Mouse (Mus musculus): ENCODE data around the gene Lamtor2.
A peak's percentile ranks its signal among the peaks of the same experiment; 100 is the strongest.
"Not testable (repeated sequence)": the region's sequence is repeated elsewhere in the genome, so short reads cannot be mapped to it uniquely, and the experiment has no call there.

The Lamtor2 gene

DNA sequence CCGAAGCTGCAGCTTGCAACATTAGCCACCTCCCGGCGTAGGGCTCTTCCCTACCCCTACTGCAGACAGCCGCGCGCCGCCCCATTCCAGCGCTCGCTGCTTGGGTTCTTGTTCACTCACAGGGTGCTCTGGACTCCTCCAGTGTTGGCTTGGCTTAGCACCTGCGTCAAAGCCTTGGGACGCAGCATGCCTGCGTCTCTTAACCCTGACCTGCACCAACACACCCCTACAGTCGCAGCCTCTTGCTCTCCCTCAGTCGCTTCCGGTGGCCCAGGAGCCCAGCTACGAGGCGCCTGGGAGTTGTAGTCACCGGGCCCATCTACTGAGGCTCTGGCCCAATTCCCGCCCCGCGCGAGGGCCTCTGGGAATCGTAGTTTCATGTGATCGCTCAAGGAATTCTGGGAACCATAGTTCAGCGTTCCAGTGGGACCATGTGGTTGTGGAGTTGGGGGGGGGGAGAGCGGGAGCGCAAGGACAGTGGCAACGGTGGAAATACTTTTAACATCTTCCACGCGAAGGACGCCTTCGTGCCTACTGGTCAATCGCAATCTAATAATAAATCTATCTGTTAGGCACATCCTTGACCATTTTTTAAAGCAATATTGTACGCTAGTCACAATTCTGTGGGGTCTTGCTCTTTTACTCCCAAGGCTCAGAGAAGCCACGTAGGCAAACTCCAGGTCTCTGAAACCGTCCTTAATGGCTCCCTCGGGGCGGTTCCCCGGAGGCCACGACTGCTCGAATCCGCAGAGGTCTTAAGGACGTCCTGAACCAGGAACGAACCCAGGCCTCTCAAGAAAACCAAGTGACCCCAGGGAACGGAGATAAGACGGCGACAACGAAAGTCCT lies at the start of gene Lamtor2:
Gene Lamtor2, minus strand, starts transcription at position 399 of the 849 bp plus-strand sequence.
- peak; percentile 99 for DNase-seq (ENCODE audit: low spot score)

DNA sequence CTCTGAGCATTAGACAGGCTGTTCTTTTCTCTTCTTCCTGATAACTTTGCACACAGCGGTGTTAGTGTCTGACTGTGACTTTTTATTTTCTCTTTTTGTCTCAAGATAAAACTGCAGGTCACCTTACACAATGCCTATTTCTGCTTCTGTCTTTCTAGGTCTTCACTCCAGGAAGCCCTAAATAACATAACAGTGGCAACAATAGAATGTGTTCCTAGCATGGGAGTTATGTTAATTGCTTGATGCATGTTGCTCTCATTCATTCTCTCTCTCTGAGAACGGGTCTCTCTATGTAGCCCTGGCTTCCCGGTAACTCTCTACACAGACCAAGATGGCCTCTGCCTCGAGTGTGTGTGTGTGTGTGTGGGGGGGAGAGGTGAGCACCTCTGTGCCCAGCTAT lies 49.6 kb upstream of the Lamtor2 start:
- DNase-seq (ENCODE audit: low spot score), result no peak

DNA sequence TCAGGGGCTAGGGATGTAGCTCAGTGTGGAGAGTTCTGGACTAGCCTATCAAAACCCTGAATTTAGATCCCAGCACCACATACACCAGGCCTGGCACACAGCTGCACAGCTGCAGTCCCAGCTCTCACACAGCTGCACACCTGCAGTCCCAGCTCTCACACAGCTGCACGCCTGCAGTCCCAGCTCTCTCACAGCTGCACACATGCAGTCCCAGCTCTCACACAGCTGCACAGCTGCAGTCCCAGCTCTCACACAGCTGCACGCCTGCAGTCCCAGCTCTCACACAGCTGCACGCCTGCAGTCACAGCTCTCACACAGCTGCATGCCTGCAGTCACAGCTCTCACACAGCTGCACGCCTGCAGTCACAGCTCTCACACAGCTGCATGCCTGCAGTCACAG lies 43.7 kb upstream of the Lamtor2 start:
- DNase-seq (ENCODE audit: low spot score), result not testable (repeated sequence)

DNA sequence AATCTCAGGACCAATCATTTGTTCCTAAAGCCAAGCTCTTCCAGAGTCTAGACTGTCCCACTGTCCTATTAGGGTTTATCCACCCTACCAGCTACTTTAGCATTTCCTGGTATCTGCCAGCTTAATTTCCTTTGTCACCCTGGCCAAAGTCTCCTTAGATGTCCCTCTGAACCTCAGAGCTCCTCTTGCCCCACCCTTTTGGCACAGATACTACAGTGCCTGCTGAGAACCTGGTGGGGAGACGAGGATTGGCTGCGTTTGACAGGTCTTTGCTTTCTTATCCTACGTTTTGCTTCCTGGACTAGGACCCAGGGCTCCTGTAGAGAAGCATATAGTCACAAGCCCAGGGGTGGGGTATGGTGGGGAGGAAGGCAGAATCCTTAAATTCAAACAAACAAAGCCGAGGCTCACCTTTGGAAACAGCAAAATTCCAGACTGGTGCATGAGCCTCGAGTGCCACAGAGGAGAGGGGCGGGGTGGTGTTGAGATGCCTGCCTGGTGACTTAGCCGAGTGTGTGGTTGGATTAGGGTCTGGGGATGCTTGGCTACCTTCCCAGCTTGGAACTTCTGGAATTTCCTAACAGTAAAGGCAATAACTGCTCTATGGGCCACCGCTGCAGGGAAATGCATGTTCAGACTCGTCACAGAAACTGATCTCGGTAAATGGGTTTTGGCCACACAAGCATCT lies 41.2 kb upstream of the Lamtor2 start:
- DNase-seq (ENCODE audit: low spot score), result no peak

- DNase-seq (ENCODE audit: low spot score), result no peak
Observed at GRCm38 (mm10) chr3:88592942-88593576, 40.2 kb upstream of the Lamtor2 start.

- DNase-seq (ENCODE audit: low spot score), result peak; percentile 83
Observed at GRCm38 (mm10) chr3:88591950-88592731, 39.3 kb upstream of the Lamtor2 start.

DNA sequence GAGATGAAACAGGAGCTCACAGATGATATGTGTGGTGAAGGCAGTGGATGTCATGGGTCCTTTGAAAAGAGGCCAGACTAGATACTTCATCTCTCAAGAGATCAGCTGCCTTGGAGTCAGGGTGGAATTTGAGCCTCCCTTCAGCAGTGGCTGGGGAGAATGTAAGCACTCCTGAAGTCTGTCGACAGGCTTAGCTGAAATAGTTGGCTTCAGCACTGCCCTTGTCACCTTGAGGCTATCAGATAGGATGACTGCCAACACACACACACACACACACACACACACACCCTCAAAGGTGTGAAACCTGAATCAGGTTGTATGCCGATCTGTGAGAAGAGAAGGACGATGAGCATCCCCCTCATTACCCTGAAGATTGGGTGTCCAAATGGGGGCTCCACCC lies 38.2 kb upstream of the Lamtor2 start:
- no peak for DNase-seq (ENCODE audit: low spot score)

- DNase-seq (ENCODE audit: low spot score), result no peak
Observed at GRCm38 (mm10) chr3:88590246-88590645, 37.4 kb upstream of the Lamtor2 start.

- DNase-seq (ENCODE audit: low spot score), result no peak
Observed at GRCm38 (mm10) chr3:88586640-88587039, 33.8 kb upstream of the Lamtor2 start.

DNA sequence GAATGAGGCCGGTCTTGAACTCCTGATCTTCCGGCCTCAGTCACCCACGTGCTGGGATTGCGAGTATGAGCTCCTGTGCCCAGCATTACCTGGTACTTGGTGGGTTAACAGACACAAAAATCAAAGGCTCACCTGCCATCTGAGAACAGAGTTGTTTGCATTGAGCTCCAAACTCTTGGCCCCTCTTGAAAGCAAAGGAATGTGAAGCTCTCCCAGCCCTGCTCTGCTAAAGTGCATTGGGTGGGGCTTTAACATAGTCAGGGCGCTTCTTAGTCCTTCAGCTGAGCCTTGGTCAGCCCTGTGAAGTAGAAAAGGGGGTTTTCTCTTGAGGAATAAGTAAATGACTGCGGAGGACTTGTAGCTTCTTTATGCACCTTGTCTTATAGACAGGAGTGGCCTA lies 32.9 kb upstream of the Lamtor2 start:
- no peak for DNase-seq (ENCODE audit: low spot score)

DNA sequence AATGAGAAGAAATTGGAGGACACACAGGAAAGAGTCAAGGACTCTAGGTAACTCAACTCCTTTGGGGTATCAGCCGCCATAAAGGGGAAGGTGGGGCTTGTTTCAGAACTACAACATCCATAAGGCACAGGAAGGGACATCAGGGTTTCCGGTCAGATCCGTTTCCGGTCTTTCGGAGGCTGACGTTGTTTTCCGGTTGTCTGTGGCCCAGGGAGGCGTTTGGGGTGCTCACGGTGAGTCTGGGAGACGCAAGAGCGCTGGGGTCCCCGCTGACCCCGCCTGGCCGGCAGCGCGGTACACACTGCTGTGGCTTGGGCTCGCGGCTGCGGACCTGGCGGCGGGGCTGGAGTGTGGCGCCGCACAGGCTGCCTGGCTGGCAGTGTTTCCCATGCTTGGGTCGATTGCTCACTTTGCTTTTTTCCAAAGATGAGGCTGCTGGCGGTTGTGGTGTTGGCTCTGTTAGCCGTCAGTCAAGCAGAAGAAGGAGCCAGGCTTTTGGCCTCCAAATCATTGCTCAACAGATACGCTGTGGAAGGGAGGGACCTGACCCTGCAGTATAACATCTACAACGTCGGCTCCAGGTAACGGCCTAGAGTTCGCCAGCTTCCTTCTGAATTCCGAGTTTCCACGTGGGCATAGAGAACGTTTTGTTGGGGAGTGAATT lies 26.7 kb upstream of the Lamtor2 start:
- DNase-seq (ENCODE audit: low spot score), result peak; percentile 80

GRCm38 (mm10) chr3:88578498-88579424 lies 25.9 kb upstream of the Lamtor2 start:
- no peak for DNase-seq (ENCODE audit: low spot score)

GRCm38 (mm10) chr3:88577846-88578245 lies 25.0 kb upstream of the Lamtor2 start:
- not testable (repeated sequence) for DNase-seq (ENCODE audit: low spot score)

DNA sequence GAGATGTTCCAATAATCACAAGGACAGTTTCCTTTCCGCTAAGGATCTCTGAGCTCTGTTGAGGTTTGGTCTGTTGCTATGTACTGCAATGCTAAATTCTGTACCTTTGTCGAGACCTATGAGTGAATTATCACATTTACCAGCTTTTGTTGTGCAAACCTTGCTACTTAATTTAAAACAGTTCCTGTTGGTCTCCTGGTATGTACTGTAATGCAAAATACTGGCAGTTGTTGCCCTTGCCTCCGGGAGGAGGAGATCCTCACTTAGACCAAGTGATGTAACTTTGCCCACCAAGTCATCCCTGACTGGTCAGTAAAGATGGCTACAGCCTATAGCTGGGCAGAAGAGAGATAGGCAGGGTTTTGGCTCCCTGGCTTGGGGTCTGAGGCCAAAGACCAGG lies 22.7 kb upstream of the Lamtor2 start, which contains the start of gene Ssr2:
Gene Ssr2, plus strand, starts transcription at position 337 of the 400 bp plus-strand sequence.
- no peak for DNase-seq (ENCODE audit: low spot score)

DNA sequence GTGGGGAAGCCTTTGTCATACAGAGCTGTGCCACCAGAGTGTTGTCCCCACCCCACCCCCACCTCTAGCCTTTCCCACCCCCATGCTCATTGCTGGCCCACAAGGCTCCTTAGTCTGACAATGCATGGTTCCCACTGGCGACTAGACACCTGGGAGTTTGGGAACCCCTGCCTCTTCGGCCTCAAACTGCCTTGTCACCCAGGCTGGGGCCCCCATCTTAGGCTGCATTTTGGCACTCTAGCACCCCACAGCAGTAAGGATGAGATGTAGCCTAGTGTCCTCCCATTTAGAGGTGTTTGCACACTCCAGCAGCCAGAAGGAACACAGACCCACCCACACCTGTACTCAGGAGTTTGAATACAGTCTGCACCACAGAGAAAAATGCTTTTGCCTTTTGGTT lies 20.9 kb upstream of the Lamtor2 start:
- DNase-seq (ENCODE audit: low spot score), result no peak

- no peak for DNase-seq (ENCODE audit: low spot score)
Observed at GRCm38 (mm10) chr3:88572835-88573234, 20.0 kb upstream of the Lamtor2 start.

GRCm38 (mm10) chr3:88571856-88572255 lies 19.0 kb upstream of the Lamtor2 start:
- DNase-seq (ENCODE audit: low spot score), result no peak

- no peak for DNase-seq (ENCODE audit: low spot score)
Observed at GRCm38 (mm10) chr3:88570341-88570740, 17.5 kb upstream of the Lamtor2 start.

- DNase-seq (ENCODE audit: low spot score), result no peak
Observed at GRCm38 (mm10) chr3:88569694-88570093, 16.8 kb upstream of the Lamtor2 start.

GRCm38 (mm10) chr3:88569093-88569492 lies 16.2 kb upstream of the Lamtor2 start:
- DNase-seq (ENCODE audit: low spot score), result no peak
